Mouse (Mus musculus) intestine, embryonic 15.5 days (tissue): ENCODE data around the gene Dnaaf2. TPM values are rescaled to one million over a fixed set of nuclear protein-coding genes. Genes with fewer than 3 reads are reported as not detected.

Experiments used
- ATAC-seq: fragments of 200-750 bp; cut with Nextera tagmentation; 2 replicates; pipeline ENCODE4 v1.8.0; 2017; ENCODE audit warnings: moderate TSS enrichment, moderate library complexity
- H3K27ac ChIP-seq: fragments of 300-500 bp; sonication (generic); 2 replicates; pipeline ENCODE4 v1.5.1; 2015; ENCODE audit warnings: mild to moderate bottlenecking, inconsistent platforms
- H3K27me3 ChIP-seq: fragments of 300-500 bp; sonication (generic); replicated peaks from 2 replicates; pipeline ENCODE4 v1.6.1; 2015; ENCODE audit warnings: inconsistent platforms
- H3K36me3 ChIP-seq: fragments of 300-500 bp; sonication (generic); 2 replicates; pipeline ENCODE4 v1.6.1; 2015; ENCODE audit warnings: inconsistent platforms
- H3K4me1 ChIP-seq: fragments of 300-500 bp; sonication (generic); replicated peaks from 2 replicates; pipeline ENCODE4 v1.6.1; 2015; ENCODE audit warnings: inconsistent platforms
- H3K4me2 ChIP-seq: fragments of 300-500 bp; sonication (generic); replicated peaks from 2 replicates; pipeline ENCODE4 v1.6.1; 2015; ENCODE audit warnings: mild to moderate bottlenecking, inconsistent platforms
- H3K4me3 ChIP-seq: fragments of 300-500 bp; sonication (generic); replicated peaks from 2 replicates; pipeline ENCODE4 v1.5.1; 2015; ENCODE audit warnings: inconsistent platforms
- H3K9ac ChIP-seq: fragments of 300-500 bp; sonication (generic); 2 replicates; pipeline ENCODE4 v1.6.1; 2015; ENCODE audit warnings: inconsistent platforms
- H3K9me3 ChIP-seq: fragments of 300-500 bp; sonication (generic); 2 replicates; pipeline ENCODE4 v1.6.1; 2016; ENCODE audit warnings: inconsistent platforms
- WGBS: fragments of 180-500 bp; shearing (Covaris S2); methylation state at CpG from one replicate; pipeline ENCODE4 v1.1.7; 2015; 5-methylcytosine and 5-hydroxymethylcytosine counted together
- polyA plus RNA-seq: library from polyadenylated mRNA; unstranded; fragments of >200 nt; fragmentation: Nextera tagmentation; extraction: Ambion mirVana; gene quantifications from 2 replicates; pipeline ENCODE4 v1.2.1, GENCODE M21; 2015

Gene Dnaaf2
- polyA plus RNA-seq, 1 experiment from 2014 or later, result 9.0 TPM

- 80% methylated on average over 4 of the region's 4 CpGs for WGBS
- no peak for ATAC-seq
- H3K36me3 ChIP-seq, result peaks cover 12% of the 10 kb centered on the region
- H3K9me3 ChIP-seq, result no peaks in the 10 kb centered on the region
- H3K27me3 ChIP-seq, result no peaks in the 10 kb centered on the region
- H3K4me1 ChIP-seq, result peaks cover 7% of the 10 kb centered on the region; the same call in 1 of the 2 replicates
- H3K4me3 ChIP-seq, result no peak overlapping the region
- H3K9ac ChIP-seq, result no peak overlapping the region
- no peak overlapping the region for H3K4me2 ChIP-seq
- no peak overlapping the region for H3K27ac ChIP-seq
Observed at GRCm38 (mm10) chr12:69156436-69156835, 41.8 kb downstream of the Dnaaf2 start.

GRCm38 (mm10) chr12:69155923-69156322, 42.3 kb downstream of the Dnaaf2 start:
- H3K27ac ChIP-seq, result no peak overlapping the region
- peaks cover 7% of the 10 kb centered on the region; the same call in 1 of the 2 replicates for H3K4me1 ChIP-seq
- H3K27me3 ChIP-seq, result no peaks in the 10 kb centered on the region
- peaks cover 12% of the 10 kb centered on the region for H3K36me3 ChIP-seq
- H3K4me2 ChIP-seq, result no peak overlapping the region
- no peak overlapping the region for H3K9ac ChIP-seq
- no peaks in the 10 kb centered on the region for H3K9me3 ChIP-seq
- ATAC-seq, result no peak
- H3K4me3 ChIP-seq, result no peak overlapping the region
- 68% methylated on average over 2 of the region's 2 CpGs for WGBS

- Histone ChIP-seq H3K9me3 (no peaks in the 10 kb centered on the region), H3K4me2 (no peak overlapping the region), H3K4me1 (no peaks in the 10 kb centered on the region), H3K9ac (no peak overlapping the region), H3K27ac (no peak overlapping the region), H3K4me3 (no peak overlapping the region), H3K36me3 (no peaks in the 10 kb centered on the region), H3K27me3 (no peaks in the 10 kb centered on the region)
- no peak for ATAC-seq
- WGBS, result 59% methylated on average over 13 of the region's 13 CpGs
Observed at GRCm38 (mm10) chr12:69150049-69150448, 48.2 kb downstream of the Dnaaf2 start.

- Histone ChIP-seq H3K27me3 (no peaks in the 10 kb centered on the region), H3K4me3 (no peak overlapping the region)
Observed at GRCm38 (mm10) chr12:69147166-69147735, 51.0 kb downstream of the Dnaaf2 start.

GRCm38 (mm10) chr12:69143460-69143859, 54.8 kb downstream of the Dnaaf2 start:
- Histone ChIP-seq H3K27ac (no peak overlapping the region), H3K36me3 (no peaks in the 10 kb centered on the region), H3K9me3 (no peaks in the 10 kb centered on the region), H3K4me1 (no peaks in the 10 kb centered on the region), H3K4me3 (no peak overlapping the region), H3K4me2 (no peak overlapping the region), H3K27me3 (no peaks in the 10 kb centered on the region), H3K9ac (no peak overlapping the region)
- 82% methylated on average over 6 of the region's 6 CpGs for WGBS
- ATAC-seq, result no peak

More at GRCm38 (mm10) chr12:69147166-69147735, 51.0 kb downstream of the Dnaaf2 start:
- Histone ChIP-seq H3K9me3 (no peaks in the 10 kb centered on the region), H3K36me3 (no peaks in the 10 kb centered on the region), H3K4me1 (no peaks in the 10 kb centered on the region), H3K4me2 (no peak overlapping the region), H3K27ac (no peak overlapping the region), H3K9ac (no peak overlapping the region)
- ATAC-seq, result no peak
- 92% methylated on average over 5 of the region's 5 CpGs for WGBS

- ATAC-seq, result no peak
- 85% methylated on average over 7 of the region's 7 CpGs for WGBS
Observed at GRCm38 (mm10) chr12:69139841-69140240, 58.4 kb downstream of the Dnaaf2 start.

GRCm38 (mm10) chr12:69139201-69139600, 59.0 kb downstream of the Dnaaf2 start:
- 88% methylated on average over 3 of the region's 3 CpGs for WGBS
- no peak for ATAC-seq
- H3K4me3 ChIP-seq, result no peak overlapping the region
- H3K36me3 ChIP-seq, result no peaks in the 10 kb centered on the region
- no peak overlapping the region for H3K9ac ChIP-seq
- no peaks in the 10 kb centered on the region for H3K4me1 ChIP-seq
- H3K27me3 ChIP-seq, result no peaks in the 10 kb centered on the region
- no peak overlapping the region for H3K4me2 ChIP-seq
- no peak overlapping the region for H3K27ac ChIP-seq
- H3K9me3 ChIP-seq, result no peaks in the 10 kb centered on the region

More at GRCm38 (mm10) chr12:69139841-69140240, 58.4 kb downstream of the Dnaaf2 start:
- Histone ChIP-seq H3K4me3 (no peak overlapping the region), H3K9ac (no peak overlapping the region), H3K36me3 (no peaks in the 10 kb centered on the region), H3K4me2 (no peak overlapping the region), H3K9me3 (no peaks in the 10 kb centered on the region), H3K4me1 (no peaks in the 10 kb centered on the region), H3K27me3 (no peaks in the 10 kb centered on the region), H3K27ac (no peak overlapping the region)

Other genes with a start within 250 kb of the Dnaaf2 start
- gene Rps29, start 39.2 kb downstream of the Dnaaf2 start, polyA plus RNA-seq, result 1,714 and 2,016 TPM in 2 replicates
- gene Lrr1, start 29.6 kb downstream of the Dnaaf2 start, polyA plus RNA-seq, result 17.2 and 17.8 TPM in 2 replicates
- gene Rpl36al, start 14.3 kb downstream of the Dnaaf2 start, polyA plus RNA-seq, result 720 and 763 TPM in 2 replicates
- 52.8 and 58.7 TPM in 2 replicates for gene Mgat2, start 14.3 kb downstream of the Dnaaf2 start, polyA plus RNA-seq
- 25.4 and 28.6 TPM in 2 replicates for gene Gm49383, start 1.3 kb downstream of the Dnaaf2 start, polyA plus RNA-seq
- 23.7 and 24.7 TPM in 2 replicates for gene Gm49384, start 5.8 kb upstream of the Dnaaf2 start, polyA plus RNA-seq
- gene Pole2, start 29.8 kb upstream of the Dnaaf2 start, polyA plus RNA-seq, result 23.4 and 25.9 TPM in 2 replicates
- gene Klhdc1, start 42.7 kb upstream of the Dnaaf2 start, polyA plus RNA-seq, result 5.0 and 7.4 TPM in 2 replicates
- gene Klhdc2, start 98.3 kb upstream of the Dnaaf2 start, polyA plus RNA-seq, result 107 and 115 TPM in 2 replicates
- 71.6 and 71.8 TPM in 2 replicates for gene Nemf, start 158.7 kb upstream of the Dnaaf2 start, polyA plus RNA-seq
- 49.5 and 54.9 TPM in 2 replicates for gene Arf6, start 173.7 kb upstream of the Dnaaf2 start, polyA plus RNA-seq
- 1.7 and 2.0 TPM in 2 replicates for gene Gm9887, start 174.0 kb upstream of the Dnaaf2 start, polyA plus RNA-seq